Mouse (Mus musculus) gastrocnemius, postnatal 4 days (tissue): ENCODE data around the gene Cirbp. TPM values are rescaled to one million over a fixed set of nuclear protein-coding genes. Genes with fewer than 3 reads are reported as not detected.
"Not testable (repeated sequence)": the region's sequence is repeated elsewhere in the genome, so short reads cannot be mapped to it uniquely, and the experiment has no call there.

Experiments used
- DNase-seq, 2 experiments: peaks; one replicate each; pipeline ENCODE4 v3.0.0; 2021 to 2022; ENCODE audit warnings: low spot score in 2 of 2, mixed read lengths in 2 of 2
- total RNA-seq, 2 experiments: library from RNA; stranded (reverse); gene quantifications; 2 replicates each; pipeline ENCODE4 v1.2.3; 2021

Gene Cirbp
- total RNA-seq, 2 experiments from 2014 or later: 107 to 153 TPM

DNA sequence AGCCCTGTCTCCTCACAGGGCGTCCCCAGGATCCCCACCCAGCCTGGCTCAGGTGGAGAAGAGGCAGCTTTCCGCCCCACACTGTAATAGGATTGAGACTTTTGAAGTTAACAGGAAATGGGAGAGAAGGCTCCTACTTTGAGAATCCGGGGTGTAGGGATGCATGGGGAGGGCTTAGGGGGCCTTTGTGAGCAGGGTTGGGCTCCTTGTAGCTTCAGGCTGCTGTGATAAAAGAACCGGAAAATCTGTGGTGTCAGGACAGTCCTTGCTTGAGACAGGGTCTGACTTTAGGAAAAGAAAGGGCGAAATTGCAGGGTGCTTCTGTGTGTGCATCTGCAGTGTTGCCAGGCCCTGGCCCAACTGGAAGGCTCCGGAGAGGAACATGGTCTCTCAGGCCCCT lies 34.7 kb downstream of the Cirbp start:
- DNase-seq: no peak

- DNase-seq: no peak
Measured at GRCm38 (mm10) chr10:80204055-80204454, 38.3 kb downstream of the Cirbp start.

- DNase-seq: no peak
Measured at GRCm38 (mm10) chr10:80207201-80207600, 41.4 kb downstream of the Cirbp start.

- DNase-seq: no peak
Measured at GRCm38 (mm10) chr10:80207676-80208075, 41.9 kb downstream of the Cirbp start.

DNA sequence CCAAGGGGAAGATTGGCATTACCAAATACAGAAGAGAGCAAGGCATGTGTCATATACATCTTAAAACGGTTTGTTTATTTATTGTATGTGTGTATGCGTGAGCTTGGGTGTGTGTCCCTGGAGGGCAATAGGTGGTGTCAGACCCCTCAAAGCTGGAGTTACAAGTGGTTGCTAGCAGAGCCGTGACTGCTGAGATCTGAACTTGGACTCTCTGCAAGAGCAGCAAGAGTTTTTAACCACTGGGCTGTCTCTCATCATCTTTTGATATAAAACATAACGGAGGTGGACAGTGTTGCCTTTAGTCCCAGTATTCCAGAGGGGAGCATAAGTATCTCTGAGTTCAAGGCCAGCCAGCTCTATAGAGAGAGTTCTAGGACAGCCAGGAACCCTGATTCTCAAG lies 42.5 kb downstream of the Cirbp start:
- no peak for DNase-seq

DNA sequence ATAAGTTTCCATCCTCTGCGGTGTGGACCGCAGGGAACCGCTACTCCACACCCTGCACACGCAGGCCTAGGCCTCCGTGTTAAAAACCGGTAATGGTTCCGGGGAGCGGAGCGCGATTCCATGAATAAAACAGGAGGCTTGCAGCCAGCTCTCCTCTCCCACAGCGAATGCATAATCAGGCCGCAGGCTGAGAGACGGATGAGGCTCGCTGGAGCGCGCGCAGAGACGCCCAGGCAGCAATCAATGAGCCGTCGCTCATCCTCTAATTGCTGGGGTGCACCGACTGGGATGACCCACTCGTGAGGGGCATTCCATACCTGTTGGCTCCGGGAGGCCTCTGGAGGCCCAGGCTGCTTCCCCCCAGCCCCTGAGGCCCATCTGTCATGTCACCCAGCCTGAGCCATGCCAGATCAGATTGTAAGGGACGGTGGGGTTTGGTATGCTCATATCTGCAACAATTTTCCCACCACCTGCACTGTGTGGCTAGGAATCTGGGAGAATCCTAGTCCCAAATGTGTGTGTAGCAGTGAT lies 43.1 kb downstream of the Cirbp start:
- no peak for DNase-seq

- not testable (repeated sequence) for DNase-seq
Measured at GRCm38 (mm10) chr10:80211547-80212103, 45.8 kb downstream of the Cirbp start.

GRCm38 (mm10) chr10:80215048-80215772 lies 49.4 kb downstream of the Cirbp start:
- DNase-seq: no peak

GRCm38 (mm10) chr10:80220676-80221075 lies 54.9 kb downstream of the Cirbp start:
- DNase-seq: no peak

Other genes with a start within 250 kb of the Cirbp start
- under 1 TPM; 0.41 to 0.56 TPM for gene Kiss1r, start 249.0 kb upstream of the Cirbp start, total RNA-seq
- 100 to 1,000 TPM in 1 of 2 experiments, 10 to 100 TPM in 1; 97.9 to 102 TPM for gene R3hdm4, start 244.8 kb upstream of the Cirbp start, total RNA-seq
- 1 to 10 TPM; 4.5 to 4.9 TPM for gene Arid3a, start 238.9 kb upstream of the Cirbp start, total RNA-seq
- 10 to 100 TPM; 27.7 to 28.3 TPM for gene Wdr18, start 205.8 kb upstream of the Cirbp start, total RNA-seq
- gene Grin3b, start 195.3 kb upstream of the Cirbp start, total RNA-seq: under 1 TPM; 0.10 to 0.27 TPM
- gene Tmem259, start 181.7 kb upstream of the Cirbp start, total RNA-seq: 100 to 1,000 TPM; 109 to 119 TPM
- gene Cnn2, start 177.4 kb upstream of the Cirbp start, total RNA-seq: 10 to 100 TPM; 51.0 to 55.0 TPM
- gene Abca7, start 169.5 kb upstream of the Cirbp start, total RNA-seq: 1 to 10 TPM; 4.8 to 4.9 TPM
- 1 to 10 TPM; 4.0 to 4.7 TPM for gene Arhgap45, start 149.3 kb upstream of the Cirbp start, total RNA-seq
- gene Polr2e, start 126.2 kb upstream of the Cirbp start, total RNA-seq: 10 to 100 TPM; 77.3 to 77.7 TPM
- gene Gpx4, start 118.8 kb upstream of the Cirbp start, total RNA-seq: 100 to 1,000 TPM; 339 to 434 TPM
- gene Sbno2, start 60.4 kb upstream of the Cirbp start, total RNA-seq: 10 to 100 TPM; 13.0 to 13.6 TPM
- 100 to 1,000 TPM; 116 to 125 TPM for gene Stk11, start 50.2 kb upstream of the Cirbp start, total RNA-seq
- 100 to 1,000 TPM; 522 to 564 TPM for gene Atp5d, start 27.4 kb upstream of the Cirbp start, total RNA-seq
- gene Cbarp, start 25.1 kb upstream of the Cirbp start, total RNA-seq: 1 to 10 TPM; 2.2 to 2.7 TPM
- gene Midn, start 17.7 kb upstream of the Cirbp start, total RNA-seq: 10 to 100 TPM; 67.7 to 74.0 TPM
- 1 to 10 TPM; 3.4 to 3.8 TPM for gene 1600002K03Rik, start 7.0 kb downstream of the Cirbp start, total RNA-seq
- 1 to 10 TPM; 3.5 to 3.7 TPM for gene Efna2, start 13.5 kb downstream of the Cirbp start, total RNA-seq
- 10 to 100 TPM; 61.3 to 61.5 TPM for gene Mum1, start 60.4 kb downstream of the Cirbp start, total RNA-seq
- 100 to 1,000 TPM; 327 to 331 TPM for gene Ndufs7, start 83.1 kb downstream of the Cirbp start, total RNA-seq
- gene Gamt, start 95.0 kb downstream of the Cirbp start, total RNA-seq: 100 to 1,000 TPM; 446 to 545 TPM
- gene Dazap1, start 95.5 kb downstream of the Cirbp start, total RNA-seq: 100 to 1,000 TPM in 1 of 2 experiments, 10 to 100 TPM in 1; 98.9 to 112 TPM
- gene Rps15, start 126.5 kb downstream of the Cirbp start, total RNA-seq: 1,000 to 10,000 TPM; 1,165 to 1,300 TPM
- gene Apc2, start 130.0 kb downstream of the Cirbp start, total RNA-seq: 1 to 10 TPM in 1 of 2 experiments, under 1 TPM in 1; 0.73 to 2.1 TPM
- gene 2310011J03Rik, start 154.6 kb downstream of the Cirbp start, total RNA-seq: 10 to 100 TPM; 16.7 to 17.6 TPM
- gene Pcsk4, start 163.5 kb downstream of the Cirbp start, total RNA-seq: 1 to 10 TPM; 1.0 to 1.5 TPM
- 1 to 10 TPM; 2.7 to 4.1 TPM for gene Reep6, start 164.0 kb downstream of the Cirbp start, total RNA-seq
- gene Adamtsl5, start 182.4 kb downstream of the Cirbp start, total RNA-seq: 10 to 100 TPM; 15.5 to 16.5 TPM
- under 1 TPM in 1 of 2 experiments, not detected in 1; 0.34 TPM for gene Plk5, start 190.5 kb downstream of the Cirbp start, total RNA-seq
- 10 to 100 TPM; 17.8 to 18.9 TPM for gene Mex3d, start 221.7 kb downstream of the Cirbp start, total RNA-seq
- 100 to 1,000 TPM; 139 to 140 TPM for gene Mbd3, start 233.6 kb downstream of the Cirbp start, total RNA-seq
- 100 to 1,000 TPM; 640 to 657 TPM for gene Uqcr11, start 240.8 kb downstream of the Cirbp start, total RNA-seq